Mouse (Mus musculus) liver, embryonic 14.5 days (tissue): ENCODE data around the gene 4933430I17Rik.

Experiments used
- CTCF ChIP-seq: IDR thresholded peaks from 2 replicates; pipeline ENCODE4 v1.5.1; 2016; ENCODE audit warnings: antibody characterized with exemption, low read depth, control low read depth
- EP300 ChIP-seq: IDR thresholded peaks from 2 replicates; pipeline ENCODE4 v1.6.1; 2016; ENCODE audit warnings: antibody characterized with exemption, low read depth

- no peak for TF ChIP-seq CTCF
- TF ChIP-seq EP300 = no peak
These were observed 30.9 kb upstream of the 4933430I17Rik start for GRCm38 (mm10) chr4:62494230-62494629.
